Mouse (Mus musculus): ENCODE results near the gene Hormad2. TPM values are rescaled to one million over a fixed set of nuclear protein-coding genes. Genes with fewer than 3 reads are reported as not detected.

Gene Hormad2
- total and polyA plus RNA-seq, 3 experiments, result not detected

DNA sequence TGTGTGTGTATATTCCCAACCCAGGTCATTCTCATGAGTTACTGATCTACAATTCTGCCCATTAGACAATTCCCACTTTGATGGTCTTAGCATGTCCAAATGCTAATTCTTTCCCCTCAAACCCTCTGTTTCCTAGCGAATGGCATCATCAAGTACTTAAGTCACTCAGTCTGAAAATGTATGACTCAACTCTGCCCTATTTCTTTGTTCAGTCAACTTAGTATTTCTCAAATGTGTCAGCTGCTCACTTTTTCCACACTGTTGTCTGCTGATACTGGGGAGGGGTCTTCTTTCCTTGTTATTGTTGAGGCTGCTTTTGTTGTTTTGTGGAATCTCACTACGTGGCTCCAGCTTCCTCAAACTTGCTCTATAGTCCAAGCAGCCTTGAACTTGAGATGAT lies 2.7 kb downstream of the Hormad2 start:
- Histone ChIP-seq H3K79me2 (replicated peaks; ENCODE audit: control insufficient read depth, extremely low read depth, insufficient read depth, poor library complexity, severe bottlenecking) (no peaks in the 10 kb centered on the region), H3K36me3 (replicated peaks in 1 of 2; ENCODE audit: control insufficient read depth in 1 of 2, insufficient read depth in 1 of 2, low read length in 1 of 2) (no peaks in the 10 kb centered on the region), H3K4me2 (ENCODE audit: insufficient read depth, low read depth, poor library complexity, severe bottlenecking) (peak overlapping the region; percentile 42), H3K4me3 (replicated peaks in 1 of 3; ENCODE audit: low read depth in 2 of 3, low read length in 2 of 3, poor library complexity in 1 of 3) (no peak overlapping the region), H3K4me1 (ENCODE audit: control insufficient read depth in 1 of 2, insufficient read depth in 2 of 2) (peaks cover 7 to 24% of the 10 kb centered on the region in 2 experiments; a peak in 3 of 4 replicates), H3K9me3 (replicated peaks; ENCODE audit: low read length) (no peaks in the 10 kb centered on the region), H3K9ac (ENCODE audit: insufficient read depth, low read depth) (no peak overlapping the region), H3K27me3 (replicated peaks) (no peaks in the 10 kb centered on the region), H3K27ac (ENCODE audit: insufficient read depth, low read depth) (peak overlapping the region; percentile 13; the same call in 1 of the 2 replicates)
- DNase-seq (ENCODE audit: extremely low read depth), result peak; percentile 63
- TF ChIP-seq ETS1 (conservative IDR thresholded peaks at IDR 0.05; ENCODE audit: low read depth, low read length), result peak; percentile 94
- peak; percentile 84; the same call in 1 of the 2 replicates for TF ChIP-seq TCF12 (IDR thresholded peaks at IDR 0.05; ENCODE audit: low read depth, low read length)
- peak; percentile 98 for TF ChIP-seq JUN (IDR thresholded peaks at IDR 0.05; ENCODE audit: insufficient read depth, low read depth, low read length)
- TF ChIP-seq POLR2AphosphoS2 (IDR thresholded peaks at IDR 0.05; ENCODE audit: low read depth, low read length), result no peak
- TF ChIP-seq ELF1 (IDR thresholded peaks at IDR 0.05; ENCODE audit: low read depth, low read length), result 0 out of 2 replicates have a peak, but pooled peaks have one; percentile 22
- TF ChIP-seq MEF2A (IDR thresholded peaks at IDR 0.05; ENCODE audit: borderline replicate concordance, low read depth, low read length), result peak; percentile 88
- TF ChIP-seq UBTF (IDR thresholded peaks at IDR 0.05; ENCODE audit: low read depth, low read length), result no peak
- peak; percentile 49; the same call in 1 of the 2 replicates for TF ChIP-seq ZMIZ1 (IDR thresholded peaks at IDR 0.05; ENCODE audit: low read depth, low read length)
- TF ChIP-seq MAZ (IDR thresholded peaks at IDR 0.05; ENCODE audit: low read depth, low read length), result no peak
- peak; percentile 91 for TF ChIP-seq BHLHE40 (IDR thresholded peaks at IDR 0.05; ENCODE audit: low read depth, low read length)
- TF ChIP-seq CHD1 (IDR thresholded peaks at IDR 0.05; ENCODE audit: low read depth, low read length), result no peak
- TF ChIP-seq MYC (IDR thresholded peaks at IDR 0.05; ENCODE audit: low read depth, low read length), result peak; percentile 60; the same call in 1 of the 2 replicates
- peak; percentile 43 for TF ChIP-seq ZNF384 (IDR thresholded peaks at IDR 0.05; ENCODE audit: low read depth, low read length)
- no peak for TF ChIP-seq MXI1 (IDR thresholded peaks at IDR 0.05; ENCODE audit: low read depth, low read length)
- peak; percentile 99 for TF ChIP-seq EP300 (IDR thresholded peaks at IDR 0.05; ENCODE audit: low read length)
- TF ChIP-seq PAX5 (IDR thresholded peaks at IDR 0.05; ENCODE audit: low read length), result no peak
- TF ChIP-seq CHD2 (IDR thresholded peaks at IDR 0.05; ENCODE audit: low read length), result peak; percentile 79
- TF ChIP-seq USF2 (conservative IDR thresholded peaks at IDR 0.05; ENCODE audit: low read depth, low read length), result no peak
- no peak for TF ChIP-seq NELFE (IDR thresholded peaks at IDR 0.05; ENCODE audit: low read depth, low read length)
- peak; percentile 85 for TF ChIP-seq MAFK (IDR thresholded peaks at IDR 0.05; ENCODE audit: insufficient replicate concordance, low read length)
- TF ChIP-seq JUND (conservative IDR thresholded peaks at IDR 0.05; ENCODE audit: low read depth, low read length), result peak; percentile 99
- TF ChIP-seq GABPA (IDR thresholded peaks at IDR 0.05; ENCODE audit: insufficient replicate concordance, low read depth, low read length), result no peak
- TF ChIP-seq USF1 (IDR thresholded peaks at IDR 0.05; ENCODE audit: low read depth, low read length), result peak; percentile 13; the same call in 1 of the 2 replicates
- no peak for TF ChIP-seq POLR2A (IDR thresholded peaks at IDR 0.05; ENCODE audit: low read depth, low read length)
- TF ChIP-seq ZC3H11A (IDR thresholded peaks at IDR 0.05; ENCODE audit: low read depth, low read length), result no peak
- peak; percentile 99 for TF ChIP-seq IRF4 (IDR thresholded peaks at IDR 0.05; ENCODE audit: low read depth, low read length)
- no peak for TF ChIP-seq NRF1 (IDR thresholded peaks at IDR 0.05; ENCODE audit: low read depth, low read length)
- TF ChIP-seq ZKSCAN1 (IDR thresholded peaks at IDR 0.05; ENCODE audit: borderline replicate concordance, low read depth, low read length), result no peak
- TF ChIP-seq TBP (conservative IDR thresholded peaks at IDR 0.05; ENCODE audit: low read depth, low read length), result no peak
- peak; percentile 98 for TF ChIP-seq RCOR1 (conservative IDR thresholded peaks at IDR 0.05; ENCODE audit: low read depth, low read length)
- TF ChIP-seq SMC3 (IDR thresholded peaks at IDR 0.05; ENCODE audit: low read depth, low read length), result no peak; the same call in 1 of the 2 replicates
- peak; percentile 34; the same call in 1 of the 2 replicates for TF ChIP-seq SIN3A (IDR thresholded peaks at IDR 0.05; ENCODE audit: low read length)
- dilution Hi-C loops (cut with MboI; ENCODE audit: extremely low pct_ligation_motif_present, extremely low pct_unique_long_range_greater_than_20kb, low sequenced_read_pairs), result no loop called here
- in situ Hi-C loops (cut with MboI; ENCODE audit: low pct_ligation_motif_present, low pct_unique_long_range_greater_than_20kb, low sequenced_read_pairs), result loop anchor here (25.0 kb wide), 1 partner anchor 399 kb away; the partner anchor contains the start of gene Nf2

Data from CH12.LX (cell line).